Mouse (Mus musculus): ENCODE results near the gene Sema3a. TPM values are rescaled to one million over a fixed set of nuclear protein-coding genes. Genes with fewer than 3 reads are reported as not detected.
A peak's percentile ranks its signal among the peaks of the same experiment; 100 is the strongest.

Gene Sema3a
- polyA plus RNA-seq, 1 experiment from 2014 or later, result 20.3 TPM

- Histone ChIP-seq H3K4me1 (replicated peaks; ENCODE audit: control insufficient read depth, insufficient read depth, low read length) (peaks cover 2% of the 10 kb centered on the region; the same call in 1 of the 2 replicates), H3K9ac (ENCODE audit: low read length) (no peak overlapping the region), H3K27ac (ENCODE audit: low read depth, low read length) (no peak overlapping the region), H3K4me2 (ENCODE audit: low read depth, low read length, severe bottlenecking) (no peak overlapping the region), H3K27me3 (ENCODE audit: control insufficient read depth, insufficient read depth, low read length) (peaks cover 2% of the 10 kb centered on the region), H3K4me3 (ENCODE audit: low read depth, low read length) (no peak overlapping the region), H3K9me3 (ENCODE audit: control insufficient read depth, low read length) (no peaks in the 10 kb centered on the region), H3K36me3 (ENCODE audit: control insufficient read depth, insufficient read depth, low read length) (no peaks in the 10 kb centered on the region)
- ATAC-seq (replicated peaks; ENCODE audit: low FRiP score), result no peak
- DNase-seq (ENCODE audit: low spot score), result no peak
- 78% methylated on average over 5 of the region's 5 CpGs for WGBS
Measured at GRCm38 (mm10) chr5:13626093-13626492, 500.9 kb downstream of the Sema3a start.

GRCm38 (mm10) chr5:13628606-13629311 lies 503.5 kb downstream of the Sema3a start:
- Histone ChIP-seq H3K9me3 (ENCODE audit: control insufficient read depth, low read length) (no peaks in the 10 kb centered on the region), H3K36me3 (ENCODE audit: control insufficient read depth, insufficient read depth, low read length) (no peaks in the 10 kb centered on the region), H3K4me1 (replicated peaks; ENCODE audit: control insufficient read depth, insufficient read depth, low read length) (peaks cover 2% of the 10 kb centered on the region; the same call in 1 of the 2 replicates), H3K27ac (ENCODE audit: low read depth, low read length) (no peak overlapping the region), H3K4me3 (ENCODE audit: low read depth, low read length) (peak overlapping the region; percentile 30), H3K27me3 (ENCODE audit: control insufficient read depth, insufficient read depth, low read length) (peaks cover 2% of the 10 kb centered on the region), H3K4me2 (ENCODE audit: low read depth, low read length, severe bottlenecking) (peak overlapping the region; percentile 59), H3K9ac (ENCODE audit: low read length) (peak overlapping the region; percentile 14; the same call in 1 of the 2 replicates)
- DNase-seq (ENCODE audit: low spot score) (peak; percentile 90), ATAC-seq (replicated peaks; ENCODE audit: low FRiP score) (peak; percentile 88)
- WGBS, result 13% methylated on average over 24 of the region's 24 CpGs

GRCm38 (mm10) chr5:13629916-13630315 lies 504.7 kb downstream of the Sema3a start:
- DNase-seq (ENCODE audit: low spot score) (peak; percentile 52), ATAC-seq (replicated peaks; ENCODE audit: low FRiP score) (peak; percentile 43; the same call in 1 of the 2 replicates)
- 10% methylated on average over 5 of the region's 5 CpGs for WGBS

GRCm38 (mm10) chr5:13630692-13631091 lies 505.5 kb downstream of the Sema3a start:
- Histone ChIP-seq H3K27me3 (ENCODE audit: control insufficient read depth, insufficient read depth, low read length) (peaks cover 2% of the 10 kb centered on the region), H3K36me3 (ENCODE audit: control insufficient read depth, insufficient read depth, low read length) (no peaks in the 10 kb centered on the region), H3K4me3 (ENCODE audit: low read depth, low read length) (no peak overlapping the region), H3K4me1 (replicated peaks; ENCODE audit: control insufficient read depth, insufficient read depth, low read length) (peaks cover 2% of the 10 kb centered on the region; the same call in 1 of the 2 replicates), H3K9me3 (ENCODE audit: control insufficient read depth, low read length) (no peaks in the 10 kb centered on the region), H3K4me2 (ENCODE audit: low read depth, low read length, severe bottlenecking) (no peak overlapping the region), H3K9ac (ENCODE audit: low read length) (no peak overlapping the region), H3K27ac (ENCODE audit: low read depth, low read length) (no peak overlapping the region)
- ATAC-seq (replicated peaks; ENCODE audit: low FRiP score), result no peak
- DNase-seq (ENCODE audit: low spot score), result no peak

More at GRCm38 (mm10) chr5:13629916-13630315, 504.7 kb downstream of the Sema3a start:
- H3K9me3 ChIP-seq (ENCODE audit: control insufficient read depth, low read length), result no peaks in the 10 kb centered on the region
- H3K27ac ChIP-seq (ENCODE audit: low read depth, low read length), result no peak overlapping the region
- no peaks in the 10 kb centered on the region for H3K36me3 ChIP-seq (ENCODE audit: control insufficient read depth, insufficient read depth, low read length)
- no peak overlapping the region for H3K9ac ChIP-seq (ENCODE audit: low read length)
- H3K4me1 ChIP-seq (replicated peaks; ENCODE audit: control insufficient read depth, insufficient read depth, low read length), result peaks cover 2% of the 10 kb centered on the region; the same call in 1 of the 2 replicates
- H3K27me3 ChIP-seq (ENCODE audit: control insufficient read depth, insufficient read depth, low read length), result peaks cover 2% of the 10 kb centered on the region
- H3K4me2 ChIP-seq (ENCODE audit: low read depth, low read length, severe bottlenecking), result no peak overlapping the region
- H3K4me3 ChIP-seq (ENCODE audit: low read depth, low read length), result no peak overlapping the region

- no peak overlapping the region for H3K4me2 ChIP-seq (ENCODE audit: low read depth, low read length, severe bottlenecking)
- no peaks in the 10 kb centered on the region for H3K27me3 ChIP-seq (ENCODE audit: control insufficient read depth, insufficient read depth, low read length)
- H3K4me3 ChIP-seq (ENCODE audit: low read depth, low read length), result no peak overlapping the region
- no peak overlapping the region for H3K9ac ChIP-seq (ENCODE audit: low read length)
- H3K36me3 ChIP-seq (ENCODE audit: control insufficient read depth, insufficient read depth, low read length), result no peaks in the 10 kb centered on the region
- ATAC-seq (replicated peaks; ENCODE audit: low FRiP score), result no peak
- no peaks in the 10 kb centered on the region for H3K9me3 ChIP-seq (ENCODE audit: control insufficient read depth, low read length)
- no peak for DNase-seq (ENCODE audit: low spot score)
- 71% methylated on average over 3 of the region's 3 CpGs for WGBS
- H3K4me1 ChIP-seq (replicated peaks; ENCODE audit: control insufficient read depth, insufficient read depth, low read length), result no peaks in the 10 kb centered on the region
- no peak overlapping the region for H3K27ac ChIP-seq (ENCODE audit: low read depth, low read length)
Measured at GRCm38 (mm10) chr5:13636237-13636636, 511.0 kb downstream of the Sema3a start.
